Mouse (Mus musculus) neural tube, embryonic 14.5 days (tissue): Measurements from ENCODE around the gene Chst7. TPM values are rescaled to one million over a fixed set of nuclear protein-coding genes. Genes with fewer than 3 reads are reported as not detected.

ENCODE experiments used
- ATAC-seq: fragments of 200-750 bp; cut with Nextera tagmentation; 2 replicates; pipeline ENCODE4 v1.8.0; 2017; ENCODE audit warnings: low read depth, mild to moderate bottlenecking, moderate TSS enrichment, moderate library complexity
- H3K27ac ChIP-seq: fragments of 300-500 bp; sonication (generic); 2 replicates; pipeline ENCODE4 v1.5.1; 2014; ENCODE audit warnings: low read depth, mild to moderate bottlenecking, control low read depth, low read length, moderate library complexity, mixed read lengths
- H3K27me3 ChIP-seq: fragments of 300-500 bp; sonication (generic); 2 replicates; pipeline ENCODE4 v1.6.1; 2014; ENCODE audit warnings: low read length; ENCODE audit not compliant: control insufficient read depth, insufficient read depth
- H3K36me3 ChIP-seq: fragments of 300-500 bp; sonication (generic); 2 replicates; pipeline ENCODE4 v1.6.1; 2014; ENCODE audit warnings: low read length, mixed read lengths; ENCODE audit not compliant: control insufficient read depth, insufficient read depth
- H3K4me1 ChIP-seq: fragments of 300-500 bp; sonication (generic); 2 replicates; pipeline ENCODE4 v1.6.1; 2014; ENCODE audit warnings: low read length; ENCODE audit not compliant: control insufficient read depth, insufficient read depth
- H3K4me2 ChIP-seq: fragments of 300-500 bp; sonication (generic); 2 replicates; pipeline ENCODE4 v1.6.1; 2014; ENCODE audit warnings: mild to moderate bottlenecking, low read depth, low read length, control low read depth
- H3K4me3 ChIP-seq: fragments of 300-500 bp; sonication (generic); 2 replicates; pipeline ENCODE4 v1.5.1; 2014; ENCODE audit warnings: low read depth, low read length, control low read depth, mixed read lengths
- H3K9ac ChIP-seq: fragments of 300-500 bp; sonication (generic); replicated peaks from 2 replicates; pipeline ENCODE4 v1.6.1; 2014; ENCODE audit warnings: low read depth, mild to moderate bottlenecking, control low read depth, low read length, mixed read lengths
- H3K9me3 ChIP-seq: fragments of 300-500 bp; sonication (generic); 2 replicates; pipeline ENCODE4 v1.6.1; 2016; ENCODE audit warnings: low read length; ENCODE audit not compliant: control insufficient read depth
- WGBS: fragments of 180-500 bp; shearing (Covaris S2); extraction: QIAGEN DNeasy Blood & Tissue Kit; methylation state at CpG from one replicate; pipeline ENCODE4 v1.1.7; 2014; 5-methylcytosine and 5-hydroxymethylcytosine counted together
- polyA plus RNA-seq: library from polyadenylated mRNA; unstranded; fragments of >200 nt; fragmentation: Nextera tagmentation; extraction: Ambion mirVana; gene quantifications from 2 replicates; pipeline ENCODE4 v1.2.1, GENCODE M21; 2014

Gene Chst7
- polyA plus RNA-seq, 1 experiment from 2014 or later = 5.0 TPM

DNA sequence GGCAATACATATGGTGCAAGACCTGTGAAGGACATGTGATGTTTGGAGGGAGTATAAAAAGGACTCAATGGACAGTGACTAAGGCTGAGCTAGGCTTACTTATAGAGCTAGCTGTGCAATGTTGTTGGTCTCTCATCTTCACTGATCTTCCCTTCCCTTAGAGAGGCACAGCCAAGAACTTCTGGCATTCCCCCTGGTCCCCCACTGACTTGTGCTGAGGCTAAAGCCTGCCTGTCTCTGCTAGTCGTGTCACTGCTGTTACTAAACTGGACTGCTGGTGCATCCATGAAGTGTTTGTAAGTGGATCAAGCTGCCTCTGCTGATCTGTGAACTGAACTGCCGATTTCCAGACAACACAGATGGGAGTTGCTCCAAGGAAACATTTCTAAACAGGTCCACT is 66.1 kb downstream of the Chst7 start:
- no peaks in the 10 kb centered on the region for H3K4me1 ChIP-seq
- 72% methylated on average over 2 of the region's 2 CpGs for WGBS
- no peak overlapping the region for H3K4me3 ChIP-seq
- H3K27me3 ChIP-seq = no peaks in the 10 kb centered on the region
- H3K9me3 ChIP-seq = no peaks in the 10 kb centered on the region
- ATAC-seq = no peak
- H3K36me3 ChIP-seq = no peaks in the 10 kb centered on the region
- no peak overlapping the region for H3K27ac ChIP-seq
- H3K4me2 ChIP-seq = no peak overlapping the region
- no peak overlapping the region for H3K9ac ChIP-seq

DNA sequence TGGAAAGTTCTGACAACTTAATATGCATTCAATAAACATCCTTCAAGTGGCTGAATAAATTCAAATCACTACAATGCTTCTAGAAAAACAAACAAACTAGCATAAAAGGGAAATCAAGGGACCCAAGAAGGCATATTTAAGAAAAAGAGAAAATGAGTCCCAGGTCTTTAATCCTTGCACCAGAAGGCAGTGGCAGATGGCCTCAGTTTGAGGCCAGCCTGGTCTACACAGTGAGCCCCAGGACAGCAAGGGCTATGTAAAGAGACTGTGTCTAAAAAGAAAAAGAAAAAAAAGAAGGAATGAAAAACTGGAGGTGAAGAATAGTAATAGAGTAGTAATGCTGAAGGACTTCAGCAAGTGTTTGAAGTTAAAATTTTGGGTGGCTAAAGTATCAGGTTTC is 69.6 kb downstream of the Chst7 start:
- no peak overlapping the region for H3K4me3 ChIP-seq
- ATAC-seq = no peak
- H3K4me1 ChIP-seq = no peaks in the 10 kb centered on the region
- no peak overlapping the region for H3K9ac ChIP-seq
- no peaks in the 10 kb centered on the region for H3K9me3 ChIP-seq
- no peaks in the 10 kb centered on the region for H3K27me3 ChIP-seq
- no peaks in the 10 kb centered on the region for H3K36me3 ChIP-seq
- H3K27ac ChIP-seq = no peak overlapping the region
- H3K4me2 ChIP-seq = no peak overlapping the region

DNA sequence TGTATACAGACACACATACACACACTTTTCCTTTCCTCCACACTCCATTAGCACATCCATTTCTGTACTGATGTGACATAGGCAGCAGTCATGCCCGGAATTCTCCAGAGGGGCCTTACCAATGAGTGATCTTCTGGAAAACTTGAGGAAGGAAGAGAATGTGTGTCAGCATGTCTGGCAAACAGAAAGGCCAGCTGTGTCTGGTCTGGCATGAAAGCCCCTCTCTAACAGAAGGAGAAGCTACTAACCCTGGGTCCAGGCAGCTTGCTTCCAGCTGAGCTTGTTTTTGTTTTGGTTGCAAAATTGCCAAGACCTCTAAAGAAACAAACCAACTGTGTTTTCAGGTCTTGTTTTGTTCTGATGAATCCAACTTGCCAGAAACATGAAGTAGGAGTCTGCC is 70.1 kb downstream of the Chst7 start:
- Histone ChIP-seq H3K27ac (no peak overlapping the region), H3K9me3 (no peaks in the 10 kb centered on the region), H3K27me3 (no peaks in the 10 kb centered on the region), H3K9ac (no peak overlapping the region), H3K4me3 (no peak overlapping the region), H3K4me2 (no peak overlapping the region), H3K36me3 (no peaks in the 10 kb centered on the region), H3K4me1 (no peaks in the 10 kb centered on the region)
- WGBS = 86% methylated on average over 1 of the region's 1 CpGs
- no peak for ATAC-seq

Other genes starting within 250 kb of the Chst7 start
- 17.4 and 23.1 TPM in 2 replicates for gene Slc9a7, start 232.2 kb downstream of the Chst7 start, polyA plus RNA-seq